Mouse (Mus musculus) liver (tissue): ENCODE results near the gene Atp10b.
"Not testable (repeated sequence)": the region's sequence is repeated elsewhere in the genome, so short reads cannot be mapped to it uniquely, and the experiment has no call there.

Experiments
- DNase-seq: peaks from one replicate; pipeline ENCODE4 v3.0.0-alpha.2; 2020; ENCODE audit warnings: mixed read lengths

The Atp10b gene

DNA sequence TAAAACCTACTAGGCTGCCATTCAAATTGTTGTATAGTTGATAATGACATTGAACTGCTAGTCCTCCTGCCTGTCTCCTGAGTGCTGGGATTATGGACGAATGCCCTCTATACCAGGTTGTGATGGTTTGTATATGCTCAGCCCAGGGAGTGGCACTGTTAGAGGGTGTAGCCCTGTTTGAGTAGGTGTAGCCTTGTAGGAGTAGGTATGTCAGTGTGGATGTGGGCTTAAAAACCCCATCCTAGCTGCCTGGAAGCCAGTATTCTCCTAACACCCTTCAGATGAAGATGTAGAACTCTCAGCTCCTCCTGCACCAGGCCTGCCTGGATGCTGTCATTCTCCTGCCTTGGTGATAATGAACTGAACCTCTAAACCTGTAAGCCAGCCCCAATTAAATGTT, at the start of gene Atp10b:
Gene Atp10b, plus strand, starts transcription at position 301 of the 400 bp plus-strand sequence.
- no peak for DNase-seq

DNA sequence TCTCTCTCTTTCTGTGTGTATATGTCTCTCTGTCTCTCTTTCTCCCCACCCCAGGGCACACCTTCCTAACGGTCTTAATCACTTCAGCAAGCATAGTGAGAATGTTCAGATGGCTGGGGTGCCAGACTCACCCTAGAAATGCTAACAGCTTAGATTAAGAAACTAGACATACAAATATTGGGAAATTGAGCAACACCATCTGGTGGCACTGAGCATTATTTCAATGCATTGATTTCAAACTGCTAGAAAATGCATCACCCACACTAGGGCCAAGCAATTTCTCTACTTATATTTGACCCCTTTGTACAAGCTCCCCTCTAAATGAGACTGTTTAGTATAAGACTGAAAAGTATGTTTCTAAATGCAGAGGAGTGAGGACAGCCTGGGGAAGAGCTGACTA, 48.3 kb upstream of the Atp10b start:
- no peak for DNase-seq

DNA sequence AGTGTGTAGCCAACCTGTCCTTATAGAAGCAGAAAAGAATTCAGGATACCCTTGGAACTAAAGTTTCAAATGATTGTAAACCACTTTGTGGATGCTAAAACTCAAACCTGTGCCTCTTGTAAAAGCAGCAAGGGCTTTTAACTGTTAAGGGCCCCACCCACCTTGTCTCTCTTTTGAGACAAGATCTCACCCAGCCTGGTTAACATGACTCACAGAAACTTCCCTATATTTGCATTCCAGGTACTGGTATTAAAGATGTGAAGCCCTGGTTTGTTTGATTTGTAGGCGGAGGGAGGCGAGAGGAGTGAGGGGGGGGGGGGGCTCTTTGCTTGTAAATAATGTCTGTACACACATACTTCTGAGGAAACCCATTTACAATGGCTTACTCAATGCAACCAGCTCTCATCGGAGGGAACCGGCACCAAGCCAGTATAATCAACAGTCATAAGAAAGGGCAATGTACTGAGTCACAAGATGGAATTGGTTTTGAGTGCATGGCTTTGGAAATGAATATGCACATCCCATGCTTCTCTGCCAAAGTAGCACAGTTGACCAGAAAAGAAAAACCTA, 23.7 kb upstream of the Atp10b start:
- DNase-seq: no peak

DNA sequence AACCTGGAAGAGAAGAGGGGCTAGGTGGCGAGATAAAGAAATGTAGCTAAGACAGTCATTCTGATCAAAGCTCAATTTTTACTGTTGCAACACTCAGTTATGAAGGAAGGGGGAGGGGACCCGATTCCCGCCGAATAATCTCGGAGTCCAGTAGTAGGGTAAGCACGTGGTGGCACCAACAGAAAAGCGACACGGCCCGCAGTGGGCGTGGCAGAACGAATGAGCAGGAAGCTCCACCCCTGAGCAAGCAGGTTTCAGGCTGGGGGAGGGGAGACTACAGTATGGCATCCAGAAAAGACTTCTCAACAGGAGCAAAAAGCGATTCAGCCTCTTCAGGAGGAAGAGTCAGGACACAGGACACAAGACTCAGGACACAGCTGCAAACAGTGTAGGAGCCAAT, 23.1 kb upstream of the Atp10b start:
- not testable (repeated sequence) for DNase-seq

DNA sequence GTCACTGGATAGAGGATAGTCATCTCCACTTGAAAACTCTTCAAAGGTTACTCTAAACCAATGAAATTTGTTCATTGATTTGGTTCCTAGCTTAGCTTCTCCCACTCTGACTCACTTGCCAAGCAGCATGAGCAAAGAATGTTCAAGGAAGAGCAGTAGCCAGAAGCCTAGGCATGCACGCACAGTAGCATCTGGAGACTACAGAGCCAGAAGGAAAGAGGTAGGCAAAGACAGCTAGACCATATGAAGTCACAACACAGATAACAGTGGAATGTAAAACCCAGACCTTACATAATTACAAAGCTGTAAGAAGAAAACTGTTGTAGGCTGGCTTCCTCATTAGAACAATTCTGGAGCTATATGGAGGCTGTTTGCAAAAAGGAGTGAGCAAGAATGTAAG, 8.4 kb upstream of the Atp10b start:
- no peak for DNase-seq

DNA sequence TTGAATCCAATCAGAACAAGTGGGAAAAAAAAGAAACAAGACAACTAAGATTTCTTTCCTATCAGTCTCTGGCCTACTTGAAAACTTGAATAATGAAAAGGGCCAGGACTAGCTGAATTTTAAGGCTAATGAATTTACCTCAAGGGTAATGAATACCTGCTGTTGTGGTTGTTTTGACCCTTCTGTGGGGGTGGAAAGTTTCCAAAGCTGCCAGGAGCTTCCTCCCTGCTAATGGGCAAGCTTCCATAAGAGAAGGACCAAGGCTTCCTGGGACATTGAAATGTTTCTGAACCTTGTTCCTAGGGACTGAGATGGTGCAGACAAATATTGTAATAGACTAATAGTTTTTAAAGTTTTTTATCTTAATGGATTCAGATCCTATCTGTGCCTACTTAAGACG, 6.9 kb upstream of the Atp10b start:
- DNase-seq: no peak

DNA sequence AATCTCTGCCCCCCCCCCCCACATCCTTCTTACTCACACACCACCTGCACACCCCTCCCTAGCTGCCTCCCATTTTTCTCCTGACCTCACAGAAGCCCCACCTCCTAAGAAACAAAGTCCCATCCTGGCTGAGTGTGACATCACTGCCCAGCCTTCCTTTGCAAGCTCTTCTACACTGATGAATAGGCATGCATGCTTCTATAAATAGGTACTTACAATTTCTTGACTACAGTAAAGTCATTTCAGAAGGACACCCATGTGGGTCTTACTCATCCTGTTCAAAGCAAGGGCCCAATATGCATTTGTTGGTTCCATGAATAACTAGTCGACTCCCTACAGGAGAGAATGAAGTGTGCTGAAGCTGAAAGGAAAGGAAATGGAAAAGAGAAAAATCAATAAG, 5.5 kb upstream of the Atp10b start:
- no peak for DNase-seq

DNA sequence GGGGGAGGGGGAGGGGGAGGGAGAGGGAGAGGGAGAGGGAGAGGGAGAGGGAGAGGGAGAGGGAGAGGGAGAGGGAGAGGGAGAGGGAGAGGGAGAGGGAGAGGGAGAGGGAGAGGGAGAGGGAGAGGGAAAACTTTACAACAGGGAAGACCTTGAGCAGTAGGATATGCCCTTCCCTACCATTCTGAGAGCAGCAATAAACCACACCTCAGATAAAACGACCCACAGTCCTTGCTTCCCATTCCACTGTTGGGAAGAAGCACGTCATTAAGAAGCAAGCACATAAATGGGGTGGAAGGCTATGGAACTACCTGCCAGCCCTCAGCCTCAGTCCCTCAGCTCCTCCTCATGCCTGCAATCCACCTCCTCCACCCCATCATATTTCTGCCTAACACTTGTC, 4.8 kb upstream of the Atp10b start:
- DNase-seq: not testable (repeated sequence)

DNA sequence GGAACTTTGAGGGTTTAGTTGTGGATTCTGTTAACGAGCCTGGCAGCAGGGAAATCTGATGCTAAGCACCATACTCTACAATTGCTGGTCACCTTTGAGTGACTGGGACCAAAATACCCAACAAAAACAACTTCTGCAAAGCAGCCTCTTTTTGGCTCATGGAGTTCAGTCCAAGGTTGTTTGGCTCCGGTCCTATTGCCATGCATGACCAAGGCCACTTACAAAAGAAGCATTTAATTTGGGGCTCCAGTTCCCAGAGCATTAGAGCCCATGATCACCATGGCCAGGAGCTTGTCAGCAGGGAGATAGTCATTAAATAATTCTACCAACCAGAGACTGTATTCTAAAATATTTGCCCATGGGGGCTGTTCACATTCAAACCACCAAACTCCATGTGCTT, 2.3 kb upstream of the Atp10b start:
- no peak for DNase-seq

DNA sequence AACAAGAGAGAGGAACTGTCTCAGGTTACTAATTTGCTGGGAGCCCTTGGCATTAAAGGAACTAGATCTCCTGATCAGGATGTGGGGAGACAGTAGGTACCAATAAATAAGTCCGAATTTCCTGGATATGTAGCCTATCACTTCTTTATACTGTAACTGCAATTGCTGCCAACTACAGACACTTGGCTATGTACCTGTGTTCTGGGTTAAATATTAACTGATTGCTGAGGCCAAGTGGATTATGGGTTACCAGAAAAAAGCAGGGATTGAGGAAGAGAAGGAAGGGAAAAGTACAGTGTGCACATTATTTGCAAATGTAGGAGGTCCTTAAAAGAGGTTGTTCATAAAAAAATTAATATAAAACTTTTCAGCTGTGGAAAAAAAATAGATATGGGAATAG, 1.3 kb upstream of the Atp10b start:
- no peak for DNase-seq

DNA sequence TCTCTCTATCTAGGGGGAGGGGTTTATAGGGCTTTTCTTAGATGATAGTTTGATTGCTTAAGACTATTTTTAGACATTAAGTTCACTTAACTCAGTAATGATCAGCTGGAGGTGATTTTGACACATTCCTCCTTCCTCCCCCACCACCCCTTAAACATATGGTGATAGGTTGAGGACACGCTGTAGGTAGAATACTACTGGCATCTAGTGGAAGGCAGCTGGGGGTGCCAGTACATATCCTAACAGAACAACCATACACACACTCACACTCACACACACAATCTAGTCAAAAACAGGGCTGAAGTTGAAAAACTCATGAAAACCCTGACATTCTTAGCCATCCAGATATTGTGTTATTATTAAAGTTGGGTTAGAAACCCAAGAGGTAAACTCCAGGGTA, 5.3 kb downstream of the Atp10b start:
- no peak for DNase-seq

DNA sequence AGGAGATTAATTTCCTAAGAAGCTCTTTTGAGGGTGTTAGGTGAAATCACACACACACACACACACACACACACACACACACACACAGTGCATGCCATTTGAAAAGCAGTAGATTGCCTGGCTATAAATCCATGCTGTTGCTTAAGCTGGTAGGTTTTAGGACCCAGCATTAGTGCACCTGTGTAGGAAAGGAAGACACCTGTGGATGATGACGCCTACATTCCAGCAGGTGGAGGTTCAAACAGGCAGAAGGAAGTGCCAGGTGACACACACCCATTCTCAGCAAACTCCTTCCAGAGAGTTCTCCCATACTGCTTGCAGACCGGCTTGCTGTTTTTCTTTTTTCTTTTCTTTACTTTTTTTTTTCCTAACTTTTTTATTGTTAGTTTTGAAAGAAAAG, 5.7 kb downstream of the Atp10b start:
- DNase-seq: no peak

DNA sequence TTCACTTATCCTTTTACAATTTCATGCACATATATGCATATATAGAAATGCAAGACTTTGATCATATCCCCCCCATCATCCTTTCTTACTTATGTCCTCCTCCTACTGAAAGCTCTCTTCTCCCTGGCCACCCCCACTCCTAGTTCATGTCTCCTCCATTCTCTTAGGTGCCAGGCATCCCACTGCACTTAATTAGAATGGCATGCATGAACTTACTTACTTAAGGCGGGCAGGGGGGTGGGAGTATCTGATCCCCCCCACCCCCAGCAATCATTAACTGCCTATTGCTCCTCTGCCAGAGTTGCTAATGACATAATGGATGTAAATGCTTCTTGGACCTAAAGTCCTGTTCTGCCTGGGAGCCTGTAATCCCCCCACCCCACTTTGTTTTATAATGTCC, 9.1 kb downstream of the Atp10b start:
- DNase-seq: no peak

DNA sequence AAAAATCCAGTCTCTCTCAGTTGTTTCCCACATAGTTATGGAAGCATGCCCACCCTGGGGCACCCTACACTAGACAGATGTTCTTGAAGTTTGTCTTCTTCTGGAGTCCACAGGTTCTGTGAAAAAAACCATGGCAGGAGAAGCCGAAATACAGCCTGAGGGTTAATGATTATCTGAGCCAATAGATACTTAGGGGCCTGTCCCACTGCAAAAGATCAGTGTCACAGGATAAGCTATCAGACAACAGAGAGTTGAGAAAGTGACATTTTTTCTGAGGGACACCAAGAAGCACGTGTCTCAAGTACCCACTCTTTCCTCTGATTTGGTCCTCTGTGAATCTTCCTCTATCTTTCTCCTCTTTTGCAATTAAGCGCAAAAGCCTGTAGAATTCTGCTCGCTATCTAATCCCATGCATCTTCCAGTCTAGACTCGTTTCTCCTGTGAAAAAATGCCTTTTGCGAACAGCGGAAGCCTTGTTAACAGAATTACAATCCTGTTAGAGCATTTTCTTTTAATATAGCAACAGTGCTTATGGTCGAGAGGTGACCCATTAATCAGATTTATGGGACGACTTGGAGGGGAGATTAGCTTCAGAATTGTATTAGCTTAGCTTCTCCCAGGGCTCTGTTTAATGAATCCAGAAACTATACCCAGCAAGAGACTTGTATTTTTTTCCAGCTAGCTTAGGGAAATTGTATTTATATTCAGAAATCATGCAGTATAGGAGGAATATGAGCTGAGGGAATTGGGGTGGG, 10.7 kb downstream of the Atp10b start:
- no peak for DNase-seq

DNA sequence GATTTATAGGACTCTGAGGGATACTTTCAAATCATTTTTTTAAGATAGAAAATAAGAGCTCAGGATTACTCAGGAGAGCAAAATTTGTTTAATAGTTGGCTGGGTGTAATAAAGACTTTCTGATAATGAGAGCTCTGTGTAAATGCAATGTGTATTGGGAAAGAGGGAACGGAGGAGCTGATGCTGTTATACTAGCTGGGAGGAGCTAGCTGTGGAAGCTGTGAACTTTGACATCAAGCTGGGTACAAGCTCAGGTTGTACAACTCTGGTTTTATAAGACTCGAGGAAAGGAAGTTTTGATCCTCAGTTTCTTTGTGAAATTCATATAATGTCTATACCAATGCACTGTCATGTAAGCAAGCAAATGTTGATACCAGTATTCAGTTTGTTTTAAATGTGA, 20.9 kb downstream of the Atp10b start:
- DNase-seq: no peak

DNA sequence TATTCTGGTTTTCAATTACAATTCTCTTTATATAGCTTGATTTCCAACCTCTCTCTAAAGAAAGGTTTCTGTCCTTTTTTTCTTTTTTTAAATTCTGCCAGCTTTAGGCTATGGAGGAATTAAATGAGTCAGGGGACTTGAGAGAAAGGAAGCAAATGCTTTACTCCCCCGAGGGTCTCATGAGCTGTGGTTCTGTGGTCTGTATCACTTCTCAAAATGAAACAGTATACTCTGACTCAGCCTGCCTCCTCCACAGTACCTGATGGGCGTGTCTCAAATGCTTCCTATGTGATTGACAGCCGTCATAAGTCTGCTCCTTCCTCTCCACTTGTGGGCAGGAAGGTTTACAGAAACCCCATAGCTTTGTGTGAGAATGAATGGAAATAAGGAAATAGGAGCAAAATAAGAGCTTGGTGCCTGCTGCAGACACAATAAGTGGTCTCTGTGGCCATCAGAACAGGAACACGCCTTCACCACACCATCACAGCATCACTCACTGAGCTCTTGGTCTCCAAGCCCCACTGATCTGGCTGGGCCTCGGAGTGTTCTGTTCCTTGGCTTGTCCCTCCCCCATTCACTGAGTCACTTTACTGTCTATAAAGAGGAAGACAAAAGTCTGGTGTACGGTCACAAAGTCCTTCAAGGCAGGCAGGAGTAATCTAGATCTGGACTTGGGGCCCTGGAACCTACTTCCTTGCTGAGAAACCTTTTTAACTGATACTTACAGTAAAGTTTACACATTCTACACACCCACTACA, 24.9 kb downstream of the Atp10b start:
- no peak for DNase-seq

DNA sequence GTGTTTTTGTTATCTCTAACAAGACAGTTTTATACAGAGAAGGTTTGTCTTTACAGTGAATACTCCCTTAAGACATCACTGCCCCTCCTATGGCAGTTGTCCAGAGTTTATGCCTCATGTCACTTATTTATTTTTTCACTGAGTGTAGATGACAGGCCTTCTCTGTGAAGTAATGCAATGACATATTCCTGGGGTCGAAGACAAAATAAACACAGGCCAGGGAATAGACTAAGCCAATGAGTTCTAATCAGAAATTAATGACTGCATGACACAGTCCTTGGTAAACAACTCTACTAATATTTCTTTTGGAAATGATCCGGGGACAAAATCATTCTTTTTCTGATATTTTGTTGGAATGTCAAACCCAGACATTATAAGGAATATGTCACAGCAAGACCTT, 32.7 kb downstream of the Atp10b start:
- no peak for DNase-seq

DNA sequence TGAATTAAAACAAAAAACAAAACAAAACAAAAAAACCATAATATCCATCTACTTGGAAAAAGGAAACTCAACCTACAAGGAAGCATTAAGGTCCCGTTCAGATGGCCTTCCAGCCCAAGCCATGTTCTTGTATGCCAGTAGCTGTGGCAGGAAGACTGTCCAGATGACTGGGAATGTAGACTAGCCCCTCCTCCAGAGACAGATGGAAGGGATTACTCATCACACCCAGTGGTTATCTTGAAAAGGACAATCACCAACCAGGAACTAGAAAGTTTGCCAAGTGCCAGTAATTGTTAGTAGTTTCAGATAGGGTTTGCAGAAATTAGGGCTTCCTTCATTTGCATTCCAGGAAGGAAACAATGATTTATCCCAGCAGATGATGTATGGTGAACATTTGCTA, 33.1 kb downstream of the Atp10b start:
- no peak for DNase-seq

DNA sequence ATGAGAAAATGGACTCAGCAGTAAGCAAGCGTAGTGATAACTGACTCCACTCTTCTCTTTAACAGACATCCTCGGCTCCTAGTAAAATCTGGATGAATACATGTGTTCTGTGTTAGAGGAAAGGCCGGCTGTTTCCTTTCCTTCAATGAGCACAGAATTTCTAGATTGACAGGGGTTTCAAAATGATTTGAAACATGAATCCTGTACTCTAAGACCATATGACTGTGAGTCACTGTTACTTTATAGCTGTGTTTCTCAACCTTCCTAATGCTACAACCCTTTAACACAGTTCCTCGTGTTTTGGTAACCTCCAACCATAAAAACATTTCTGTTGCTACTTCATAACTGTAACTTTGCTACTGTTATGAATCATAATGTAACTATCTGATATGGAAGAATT, 33.8 kb downstream of the Atp10b start:
- DNase-seq: no peak

DNA sequence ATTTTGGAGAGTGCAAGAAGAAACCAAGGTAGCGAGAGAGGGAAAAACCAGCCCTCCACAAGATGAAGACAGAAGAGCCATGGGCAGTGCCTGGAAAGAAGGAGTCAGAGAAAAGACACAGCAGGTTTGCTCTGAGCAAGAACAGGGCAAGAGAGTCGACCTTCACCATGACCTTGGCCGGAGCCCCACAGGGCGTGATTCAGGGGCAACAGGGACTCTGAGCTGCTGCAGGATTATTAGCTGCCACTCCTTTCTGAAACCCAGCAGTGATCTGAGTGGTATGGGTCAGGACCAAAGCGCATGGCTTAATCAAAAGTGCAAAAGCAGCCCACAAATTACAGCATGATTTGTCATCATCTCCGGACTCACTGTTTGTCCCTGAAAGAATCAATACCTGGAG, 36.6 kb downstream of the Atp10b start:
- DNase-seq: no peak

DNA sequence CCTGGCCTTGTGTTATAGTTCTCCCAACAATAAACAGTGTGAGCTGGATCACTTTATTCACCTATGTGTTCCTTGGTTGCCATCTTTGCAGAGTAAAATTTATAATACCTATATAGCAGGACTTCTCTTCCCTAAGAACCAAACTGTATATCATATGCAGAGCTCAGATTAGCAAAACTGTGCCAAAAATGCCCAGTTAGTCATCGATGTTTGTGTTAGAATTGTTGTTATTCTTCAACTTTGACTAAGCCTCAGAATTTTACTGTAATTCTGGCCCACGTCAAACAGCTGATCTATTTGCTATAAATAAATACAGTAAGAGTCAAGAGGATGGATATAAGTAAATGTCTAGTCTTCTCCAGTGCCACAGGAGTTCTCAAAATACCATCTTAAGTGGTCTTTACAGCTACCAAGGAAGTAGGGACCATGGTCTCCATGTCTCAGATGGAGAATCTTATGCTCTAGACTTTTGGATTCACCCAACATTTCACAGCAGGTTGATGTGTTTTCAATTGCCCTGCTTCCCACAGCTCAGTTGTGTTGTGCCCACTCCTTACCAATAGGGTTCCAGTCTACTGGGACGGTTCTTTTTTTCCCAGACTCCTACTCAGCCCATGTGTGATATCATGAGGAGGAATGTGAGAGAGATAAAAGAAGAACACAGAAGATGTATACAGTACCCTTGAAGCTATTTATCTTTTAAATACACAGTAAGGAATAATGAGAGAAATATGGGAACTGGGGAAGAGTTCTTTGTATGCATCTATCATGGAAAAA, 40.3 kb downstream of the Atp10b start:
- no peak for DNase-seq

DNA sequence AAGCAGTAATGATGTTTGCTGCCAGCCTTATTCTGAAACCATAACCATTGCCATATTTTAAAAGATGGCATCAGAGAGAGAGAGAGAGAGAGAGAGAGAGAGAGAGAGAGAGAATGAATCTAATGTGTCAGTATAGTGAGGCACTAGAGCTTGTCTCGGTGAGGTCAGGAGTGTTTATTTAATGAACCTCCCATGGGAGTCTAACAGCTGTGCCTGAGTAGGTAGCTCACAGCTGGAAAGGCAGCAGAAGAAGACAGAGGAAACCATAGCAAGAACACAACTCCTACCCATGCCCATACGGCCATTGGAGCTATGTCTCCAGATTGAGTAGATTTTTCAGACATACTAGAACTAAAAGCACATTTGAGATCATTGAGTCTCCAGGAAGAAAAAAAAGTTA, 49.1 kb downstream of the Atp10b start:
- no peak for DNase-seq

DNA sequence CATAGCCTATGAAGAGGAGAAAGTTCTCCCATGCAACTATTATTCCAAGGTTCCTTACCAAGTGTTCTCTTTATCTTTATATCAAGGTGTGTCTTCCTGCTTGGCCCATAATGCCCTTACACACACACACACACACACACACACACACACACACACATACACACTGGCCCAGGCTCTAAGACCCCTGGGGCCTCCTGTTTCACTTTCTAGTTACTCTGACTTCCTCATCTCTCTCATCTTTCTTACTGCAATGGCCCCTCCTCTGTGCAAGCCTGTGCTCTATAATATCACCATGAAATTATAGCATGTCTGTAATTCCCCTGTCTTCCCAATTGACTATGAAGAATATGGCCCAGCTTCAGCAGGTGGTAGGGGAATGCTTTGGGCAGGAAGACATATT, 49.7 kb downstream of the Atp10b start:
- no peak for DNase-seq

DNA sequence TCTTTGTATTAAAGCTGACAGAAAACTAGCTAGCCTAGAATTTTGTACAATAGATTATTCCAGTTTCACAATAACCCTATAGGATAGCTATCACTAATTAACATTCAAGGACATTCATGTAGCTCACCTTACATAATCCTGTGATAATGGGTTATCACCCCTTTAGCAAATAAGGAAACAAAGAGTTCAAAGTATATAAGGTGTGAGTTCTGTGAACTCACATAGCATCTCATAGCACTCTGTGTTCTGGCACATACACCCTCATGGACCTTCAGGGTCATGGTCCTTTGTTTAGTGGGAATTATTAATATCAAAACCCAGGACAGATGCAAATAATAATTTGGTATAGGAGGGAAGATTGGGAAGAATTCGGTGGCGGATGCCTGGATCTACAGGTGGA, 50.4 kb downstream of the Atp10b start:
- DNase-seq: no peak
